Mouse (Mus musculus): Measurements from ENCODE around the gene 4931400O07Rik. TPM values are rescaled to one million over a fixed set of nuclear protein-coding genes. Genes with fewer than 3 reads are reported as not detected.

The 4931400O07Rik gene
- not detected for polyA plus RNA-seq (2012; fragmentation: generic; extraction: Trizol)

DNA sequence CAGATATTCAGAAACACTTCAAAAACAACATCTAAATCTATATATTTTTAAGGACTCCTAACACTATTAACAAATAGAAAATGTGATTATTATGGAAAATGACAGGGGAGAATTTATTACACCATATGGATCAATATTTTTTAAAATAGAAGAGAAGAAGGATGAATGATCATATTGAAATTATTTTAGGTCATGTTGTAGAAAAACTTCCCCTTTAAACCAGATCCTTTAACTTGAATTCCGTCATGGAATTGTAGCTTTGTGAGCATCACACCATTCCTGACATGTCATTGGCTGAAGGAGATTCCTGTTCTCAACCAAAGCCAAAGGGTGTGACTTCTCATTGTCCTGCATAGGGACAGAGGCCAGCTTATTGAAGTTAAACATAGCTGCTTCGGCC, at the start of gene 4931400O07Rik:
Gene 4931400O07Rik (plus strand): TSS at position 301 of the 400 bp plus-strand sequence.
- H3ac ChIP-seq (ENCODE audit: control insufficient read depth, insufficient read length), result no peak within 1 kb of the TSS
- no peaks in the 10 kb centered on the region for H3K79me2 ChIP-seq (ENCODE audit: control insufficient read depth, insufficient read depth)
- TF ChIP-seq USF1 (IDR thresholded peaks at IDR 0.05; ENCODE audit: low read depth), result no peak
- TF ChIP-seq E2F4 (IDR thresholded peaks at IDR 0.05; ENCODE audit: insufficient read depth), result no peak
- no peak for TF ChIP-seq REST (IDR thresholded peaks at IDR 0.05; ENCODE audit: insufficient read depth, insufficient read length)
- TF ChIP-seq POLR2A (IDR thresholded peaks at IDR 0.05; ENCODE audit: insufficient read length, low read depth), result no peak
- TF ChIP-seq POLR2AphosphoS2 (IDR thresholded peaks at IDR 0.05; ENCODE audit: insufficient read length, low read depth), result no peak
- no peak for TF ChIP-seq MAX (IDR thresholded peaks at IDR 0.05; ENCODE audit: low read depth)
- TF ChIP-seq TCF3 (IDR thresholded peaks at IDR 0.05; ENCODE audit: insufficient read length, low read depth), result no peak
- H3K4me2 ChIP-seq (ENCODE audit: low read depth), result no peak within 1 kb of the TSS
- no peaks in the 10 kb centered on the region for H3K36me3 ChIP-seq (ENCODE audit: control insufficient read depth, insufficient read depth)
- no peaks in the 10 kb centered on the region for H3K27me3 ChIP-seq (ENCODE audit: control insufficient read depth, insufficient read depth, insufficient read length)
- no peak within 1 kb of the TSS for H3K4me3 ChIP-seq

Other genes starting within 250 kb of the 4931400O07Rik start
- not detected for gene 4933402E13Rik, start 184.5 kb upstream of the 4931400O07Rik start, polyA plus RNA-seq (2012; fragmentation: generic; extraction: Trizol)

All from myocyte (in vitro differentiated cells).